Mouse (Mus musculus): ENCODE results near the gene Ifitm2.
"Not testable (repeated sequence)": the region's sequence is repeated elsewhere in the genome, so short reads cannot be mapped to it uniquely, and the experiment has no call there.

Ifitm2 gene

GRCm38 (mm10) chr7:140955758-140956555, at the start of gene Ifitm2, which contains the start of gene Gm45717:
Gene Ifitm2, minus strand, starts transcription at chr7:140955987.
Gene Gm45717, minus strand, starts transcription at chr7:140955937.
- DNase-seq, result peak; percentile 96

DNA sequence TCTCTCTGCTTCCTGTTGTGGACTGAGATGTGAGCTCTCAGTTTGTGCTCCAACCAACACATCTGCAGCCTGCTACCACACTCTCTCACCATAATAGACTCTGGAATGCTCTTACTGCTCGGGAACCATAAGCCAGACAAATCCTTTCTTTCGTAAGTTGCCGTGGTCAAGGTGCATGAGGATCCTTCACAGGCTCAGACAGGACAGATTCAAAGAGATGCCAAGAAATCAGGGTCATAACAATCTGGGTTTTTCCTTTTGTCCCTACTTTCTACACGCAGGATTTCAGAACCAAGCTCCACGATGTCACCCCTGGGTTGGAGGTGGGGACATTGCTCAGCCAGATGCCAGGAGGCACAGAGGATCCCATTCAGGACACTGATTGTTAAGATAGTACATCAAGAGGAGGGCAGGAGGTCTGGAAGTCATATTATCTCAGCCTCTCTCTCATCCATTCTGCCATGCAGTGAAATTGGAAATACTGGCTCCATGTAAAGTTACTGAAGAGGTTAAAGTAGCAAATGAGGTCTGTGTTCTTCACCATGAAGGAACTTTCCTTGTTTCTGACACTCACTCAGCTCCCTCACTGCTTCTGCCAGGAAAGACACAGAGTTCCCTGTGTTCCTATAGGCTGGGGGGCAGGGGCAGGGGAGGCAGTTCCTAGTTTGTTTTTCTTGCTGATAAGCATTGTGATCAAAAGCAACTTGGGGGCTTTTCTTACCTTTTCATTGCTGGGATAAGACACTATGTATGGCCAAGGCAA, 47.6 kb upstream of the Ifitm2 start:
- no peak for DNase-seq

DNA sequence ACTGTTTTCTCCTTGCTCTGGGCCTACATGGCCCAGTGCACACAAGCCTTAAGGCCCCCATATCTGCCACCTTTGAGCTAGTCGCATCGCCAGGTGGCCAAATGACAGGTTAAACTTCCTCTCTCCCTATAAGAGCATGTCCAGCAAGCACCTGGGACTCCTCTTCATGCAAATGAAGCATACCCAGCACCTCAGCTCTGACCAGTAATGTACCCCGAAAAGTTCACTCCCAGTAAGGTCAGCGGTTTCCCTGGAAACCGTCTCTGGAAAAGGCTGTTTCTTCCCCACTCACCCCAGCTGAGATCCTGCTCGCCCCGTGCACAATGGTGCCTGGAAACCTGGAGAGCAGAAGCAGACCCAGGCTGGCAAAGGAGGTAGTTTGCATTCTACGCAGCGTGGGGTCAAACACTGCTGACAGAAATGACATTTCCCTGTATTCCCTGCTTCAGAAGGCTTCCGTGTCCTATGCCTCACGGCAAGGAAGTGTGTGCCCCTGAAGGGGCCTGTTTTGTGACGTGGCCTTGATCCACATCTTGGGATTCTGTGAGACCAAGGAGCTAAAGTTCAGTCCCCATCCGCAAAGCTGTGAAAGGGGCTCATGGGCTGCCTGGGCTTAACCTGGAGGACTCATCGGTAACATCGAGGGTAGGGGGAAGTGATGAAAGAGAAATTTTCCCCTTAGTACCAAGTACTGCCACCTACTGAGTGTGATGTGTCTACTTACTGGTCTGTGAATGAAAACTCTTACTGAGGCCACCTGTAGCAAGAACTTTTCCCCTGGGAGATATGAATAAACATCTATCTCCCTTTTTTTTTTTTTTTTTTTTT, 45.3 kb upstream of the Ifitm2 start:
- no peak for DNase-seq

DNA sequence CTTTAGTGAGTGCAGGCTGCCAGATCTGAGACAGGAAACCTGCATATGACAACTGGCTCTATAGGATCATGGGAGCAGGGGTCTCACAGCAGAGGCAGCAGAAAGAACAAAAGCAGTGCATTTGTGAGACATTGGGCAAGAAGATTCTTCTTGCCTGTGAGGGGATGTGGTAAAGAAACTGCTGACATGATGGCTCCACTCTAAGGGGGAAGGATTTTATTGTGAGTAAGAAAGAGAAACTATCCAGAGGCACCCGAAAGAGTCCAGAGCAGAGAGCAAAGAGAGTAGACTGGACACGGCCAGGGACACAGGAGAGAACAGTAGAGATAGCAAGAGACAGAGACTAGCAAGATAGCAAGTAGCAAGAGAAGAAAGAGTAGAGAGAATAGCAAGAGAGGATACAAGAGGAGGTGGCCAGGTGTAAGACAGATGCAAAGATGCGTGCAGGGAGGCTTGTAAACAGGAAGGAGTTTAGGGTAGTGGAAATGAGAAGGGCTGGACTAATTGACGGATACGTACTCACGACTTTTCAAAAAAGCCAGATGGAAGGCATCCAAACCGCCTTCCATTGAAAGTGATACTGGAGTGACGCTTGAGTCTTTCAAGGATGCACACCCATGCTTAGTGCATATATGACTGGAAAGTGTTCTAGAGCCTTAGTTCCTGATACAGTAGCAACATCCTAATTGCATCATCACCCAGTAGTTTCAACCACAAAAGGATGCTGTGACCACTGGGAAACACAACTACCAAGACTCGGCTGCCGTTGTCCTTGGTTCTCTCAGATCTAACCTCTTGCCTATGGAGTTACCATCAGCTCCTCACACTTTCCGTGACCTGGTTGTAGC, 43.3 kb upstream of the Ifitm2 start:
- peak; percentile 31 for DNase-seq

DNA sequence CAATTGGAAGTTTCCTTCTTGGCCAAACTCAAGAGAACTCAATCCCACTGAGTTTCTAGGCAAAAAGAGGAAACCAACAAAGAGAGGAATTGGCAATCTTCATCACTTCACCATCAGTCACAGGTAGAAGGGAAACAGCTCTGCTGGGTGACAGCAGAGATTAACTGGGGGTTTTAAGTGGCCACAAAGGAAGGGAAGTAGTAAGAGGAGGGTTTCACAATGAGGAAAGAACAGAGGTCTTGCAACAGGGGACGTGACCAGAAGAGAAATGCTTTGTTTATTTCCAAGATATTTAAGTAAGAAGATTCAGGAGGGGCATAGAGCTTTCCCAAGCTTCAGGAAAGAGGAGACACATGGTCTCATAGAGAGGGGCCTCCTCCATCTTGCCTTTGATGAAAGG, 42.0 kb upstream of the Ifitm2 start:
- DNase-seq, result no peak

- DNase-seq, result no peak
These were observed 35.4 kb upstream of the Ifitm2 start for GRCm38 (mm10) chr7:140991117-140991689.

DNA sequence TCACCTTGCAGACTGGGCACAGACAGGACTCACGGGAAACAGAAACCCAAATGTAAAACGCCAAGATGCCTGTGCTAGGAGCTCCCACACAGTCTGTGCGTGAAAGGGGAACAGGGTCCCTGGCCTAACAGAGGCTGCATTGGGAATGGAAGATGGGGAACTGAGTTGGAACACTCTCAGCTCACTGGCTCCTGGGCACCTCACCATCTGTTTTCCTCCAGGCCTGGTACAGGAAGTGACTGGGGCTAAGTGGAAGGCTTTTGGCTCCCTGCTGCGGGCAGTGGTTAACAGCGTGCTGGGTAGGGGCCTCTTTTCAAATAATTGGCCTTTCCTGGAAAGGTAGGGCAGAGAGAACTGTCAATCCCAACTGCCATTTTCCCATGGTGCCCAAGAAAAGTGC, 34.8 kb upstream of the Ifitm2 start:
- DNase-seq, result no peak

DNA sequence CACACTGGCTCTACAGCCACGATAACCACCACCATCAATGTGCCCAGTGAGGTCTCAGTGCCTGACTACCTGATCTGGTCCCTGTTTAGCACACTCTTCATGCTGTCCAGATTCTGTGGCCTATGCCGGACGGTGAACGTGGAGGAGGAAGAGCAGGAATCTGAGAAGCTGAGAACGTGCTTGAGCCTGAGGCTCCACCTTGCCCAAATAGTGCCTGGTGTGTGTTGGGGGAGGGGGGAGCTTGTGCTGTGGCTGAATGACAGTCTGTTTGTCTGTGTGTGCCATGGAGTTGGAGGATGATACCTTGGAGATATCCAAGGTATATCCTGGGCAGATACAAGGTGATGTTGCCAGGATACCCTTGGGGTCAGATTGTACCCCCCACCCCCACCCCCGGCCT, 34.4 kb upstream of the Ifitm2 start:
- DNase-seq, result no peak

GRCm38 (mm10) chr7:140989022-140989421, 33.2 kb upstream of the Ifitm2 start:
- no peak for DNase-seq

GRCm38 (mm10) chr7:140987182-140988138, 31.7 kb upstream of the Ifitm2 start:
- no peak for DNase-seq

- no peak for DNase-seq
These were observed 27.2 kb upstream of the Ifitm2 start for GRCm38 (mm10) chr7:140982971-140983370.

GRCm38 (mm10) chr7:140981704-140982103, 25.9 kb upstream of the Ifitm2 start:
- no peak for DNase-seq

DNA sequence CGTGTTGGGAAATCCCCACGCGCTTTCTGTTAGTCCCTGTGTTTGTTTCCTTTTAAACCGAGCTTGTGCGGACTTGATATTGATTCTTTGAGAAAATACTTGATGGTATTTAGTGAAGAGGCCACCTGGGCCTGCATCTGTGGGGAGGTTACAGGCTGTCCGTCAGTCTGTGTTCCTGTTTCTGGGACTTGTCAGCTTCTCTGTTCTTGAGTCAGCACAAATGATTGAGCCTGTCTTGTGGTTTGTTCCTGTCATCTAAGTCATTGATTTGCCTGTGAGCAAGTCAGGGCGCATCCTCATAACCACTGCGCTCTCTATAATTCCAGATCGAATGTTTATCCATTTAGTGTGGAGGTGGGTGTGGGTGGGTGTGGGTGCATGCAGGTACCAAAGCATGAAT, 20.9 kb upstream of the Ifitm2 start:
- DNase-seq, result not testable (repeated sequence)

DNA sequence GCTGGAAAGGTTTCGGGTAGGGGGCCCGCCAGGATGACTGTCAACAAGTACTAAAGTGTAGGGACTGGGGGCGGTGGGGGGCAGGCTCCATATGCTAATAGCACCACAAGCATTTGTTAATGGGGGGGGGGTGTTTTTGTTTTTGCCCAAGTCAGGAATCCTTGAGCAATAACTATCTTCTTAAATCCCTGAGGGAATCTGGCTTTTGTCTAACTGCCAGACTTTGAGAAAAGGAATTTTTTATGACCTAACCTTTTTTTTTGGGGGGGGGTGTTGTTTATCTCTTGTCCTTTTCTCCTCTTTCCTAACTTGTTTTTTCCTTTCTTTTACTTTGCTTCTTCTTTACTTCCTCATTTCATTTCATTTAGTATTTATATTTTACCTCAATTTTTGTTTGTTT, 19.7 kb upstream of the Ifitm2 start:
- DNase-seq, result no peak

DNA sequence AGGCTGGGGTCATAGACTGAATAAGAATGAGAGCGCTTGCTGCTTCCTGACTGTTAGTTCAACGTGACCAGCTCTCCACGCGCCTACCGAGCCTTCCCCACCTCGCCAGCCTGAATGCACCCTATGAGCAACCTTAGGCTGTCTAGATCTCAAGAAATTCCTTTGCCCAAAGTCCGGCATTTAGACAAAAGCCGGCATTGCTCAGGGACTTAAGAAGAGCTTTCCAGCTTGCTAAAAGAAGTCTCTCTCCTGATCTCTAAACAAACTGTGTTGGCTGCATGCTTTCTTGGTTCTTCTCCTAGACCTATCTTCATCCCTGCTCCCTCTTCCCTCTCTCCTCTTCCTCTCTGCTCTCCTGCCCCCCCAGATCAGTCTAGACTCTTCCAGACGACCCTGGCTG, 19.2 kb upstream of the Ifitm2 start:
- DNase-seq, result no peak

- DNase-seq, result no peak
These were observed 17.8 kb upstream of the Ifitm2 start for GRCm38 (mm10) chr7:140973396-140974165.

GRCm38 (mm10) chr7:140971479-140972171, 15.8 kb upstream of the Ifitm2 start:
- DNase-seq, result peak; percentile 65

GRCm38 (mm10) chr7:140970931-140971330, 15.1 kb upstream of the Ifitm2 start:
- no peak for DNase-seq

GRCm38 (mm10) chr7:140968710-140969109, 12.9 kb upstream of the Ifitm2 start:
- not testable (repeated sequence) for DNase-seq

Data from lung, postnatal 36 days (tissue).